Comparison of ENCODE assay signal across 8 mouse cellular contexts in genomic region chr12:85662896-85663295, GRCm38 (mm10). TPM values are rescaled to one million over a fixed set of nuclear protein-coding genes. Genes with fewer than 3 reads are reported as not detected.
DNase-seq lines count a peak whose midpoint lies in the region; ATAC-seq and TF ChIP-seq lines count a peak whose summit lies in the region.

No protein-coding gene starts in this region.

- no peak overlapping the region for H3K9ac ChIP-seq in heart, postnatal 0 days (replicated peaks; ENCODE audit: low read depth, low read length)
- no peak overlapping the region for H3K9ac ChIP-seq in lung, embryonic 14.5 days

- peak; percentile 31 to 63 for DNase-seq in CD8-positive naive resting alpha-beta T cell, adult 2 months (ENCODE audit: low read depth in 2 of 2, low spot score in 2 of 2)
- DNase-seq in adrenal gland, adult 8-10 months = peak; percentile 49
- peak; percentile 63 for DNase-seq in embryo, embryonic 11.5 days (ENCODE audit: low read depth, low spot score)
- peak; percentile 74 for DNase-seq in heart, postnatal 0 days (ENCODE audit: low spot score)
- peak; percentile 88 to 90 for DNase-seq in kidney, postnatal 4 days
- DNase-seq in lung, embryonic 14.5 days = peak; percentile 95
- peak; percentile 68 for DNase-seq in thymus, postnatal 0 days (ENCODE audit: low spot score)

- no peaks in the 10 kb centered on the region for H3K27me3 ChIP-seq in heart, postnatal 0 days (ENCODE audit: control insufficient read depth, insufficient read depth, low read length)
- no peaks in the 10 kb centered on the region for H3K27me3 ChIP-seq in lung, embryonic 14.5 days (ENCODE audit: insufficient read depth, low read length)

- WGBS in heart, postnatal 0 days = 8% methylated on average over 9 of the region's 9 CpGs
- 11% methylated on average over 9 of the region's 9 CpGs for WGBS in lung, embryonic 14.5 days
- 3% methylated on average over 9 of the region's 9 CpGs for WGBS in olfactory bulb, adult 2 months

- peak; percentile 87 for TF ChIP-seq CTCF in heart, postnatal 0 days (IDR thresholded peaks at IDR 0.05; ENCODE audit: low read depth)
- TF ChIP-seq CTCF in lung, embryonic 14.5 days (IDR thresholded peaks at IDR 0.05; ENCODE audit: low read depth) = peak; percentile 84
- 0 out of 2 replicates have a peak, but pooled peaks have one; percentile 29 for TF ChIP-seq CTCF in olfactory bulb, adult 2 months (IDR thresholded peaks at IDR 0.05; ENCODE audit: insufficient read depth, low read depth, low read length)

- no peak for TF ChIP-seq EP300 in heart, postnatal 0 days (IDR thresholded peaks at IDR 0.05; ENCODE audit: low read depth)

- H3K4me2 ChIP-seq in heart, postnatal 0 days (ENCODE audit: low read depth, low read length) = no peak overlapping the region
- no peak overlapping the region for H3K4me2 ChIP-seq in lung, embryonic 14.5 days

- no peak overlapping the region for H3K4me3 ChIP-seq in heart, postnatal 0 days (ENCODE audit: low read depth, low read length)
- no peak overlapping the region for H3K4me3 ChIP-seq in lung, embryonic 14.5 days (ENCODE audit: low read depth, low read length)
- no peak overlapping the region for H3K4me3 ChIP-seq in olfactory bulb, adult 2 months (ENCODE audit: insufficient read depth, low read depth, low read length)

- TF ChIP-seq POLR2A in olfactory bulb, adult 2 months (IDR thresholded peaks at IDR 0.05; ENCODE audit: insufficient read depth, low read depth, low read length) = no peak

- 0 out of 2 replicates have a peak, but pooled peaks cover 5% of the 10 kb centered on the region for H3K4me1 ChIP-seq in heart, postnatal 0 days (ENCODE audit: control insufficient read depth, insufficient read depth)
- H3K4me1 ChIP-seq in lung, embryonic 14.5 days (ENCODE audit: insufficient read depth) = no peaks in the 10 kb centered on the region
- no peaks in the 10 kb centered on the region for H3K4me1 ChIP-seq in olfactory bulb, adult 2 months (ENCODE audit: control insufficient read depth, insufficient read depth, low read length)

- no peaks in the 10 kb centered on the region for H3K9me3 ChIP-seq in heart, postnatal 0 days (replicated peaks; ENCODE audit: control insufficient read depth, low read length)
- H3K9me3 ChIP-seq in lung, embryonic 14.5 days (ENCODE audit: low read depth, low read length) = no peaks in the 10 kb centered on the region

- H3K27ac ChIP-seq in heart, postnatal 0 days (ENCODE audit: low read depth) = no peak overlapping the region
- no peak overlapping the region for H3K27ac ChIP-seq in lung, embryonic 14.5 days (ENCODE audit: low read depth)
- H3K27ac ChIP-seq in olfactory bulb, adult 2 months (ENCODE audit: insufficient read depth, low read depth, low read length) = no peak overlapping the region

- 0 out of 2 replicates have a peak, but pooled peaks have one; percentile 38 for ATAC-seq in heart, postnatal 0 days (ENCODE audit: insufficient read depth, low read depth)
- peak; percentile 54; the same call in 1 of the 2 replicates for ATAC-seq in lung, embryonic 14.5 days (ENCODE audit: insufficient read depth)

- H3K36me3 ChIP-seq in heart, postnatal 0 days (replicated peaks; ENCODE audit: control insufficient read depth, insufficient read depth, low read length) = no peaks in the 10 kb centered on the region
- H3K36me3 ChIP-seq in lung, embryonic 14.5 days (ENCODE audit: insufficient read depth) = no peaks in the 10 kb centered on the region

RNA-seq across cellular contexts. Expression of gene Batf, which starts 23.6 kb away (rescaled TPM):
- total RNA-seq in adrenal gland, adult 8-10 months (2022) = 1 to 10 TPM in 2 of 4 experiments, under 1 TPM in 2; 0.38 to 2.4 (median 1.1) TPM
- total RNA-seq in heart, postnatal 0 days (2014; rRNA removed; ENCODE audit: low replicate concordance) = 1.4 and 3.2 TPM in 2 replicates
- 2.1 and 2.6 TPM in 2 replicates for polyA plus RNA-seq in heart, postnatal 0 days (2015; fragmentation: Nextera tagmentation; extraction: Ambion mirVana)
- polyA plus RNA-seq in lung, embryonic 14.5 days (2014; fragmentation: Nextera tagmentation; extraction: Ambion mirVana) = 2.5 and 2.7 TPM in 2 replicates
- polyA plus RNA-seq in olfactory bulb, adult 2 months (2012; ENCODE audit: insufficient read depth, insufficient read length, low replicate concordance, missing spikeins) = not detected in 2 replicates
- polyA plus RNA-seq in thymus, postnatal 0 days (2015; fragmentation: Nextera tagmentation; extraction: Ambion mirVana) = 16.9 and 18.2 TPM in 2 replicates

Comparison
In these comparisons a context has a peak if more than half of its experiments do, and no peak if none do; other contexts are left out.
1. CTCF ChIP-seq: peak in every context shown above with its lines; median percentile 87 in heart, postnatal 0 days; 84 in lung, embryonic 14.5 days; 29 in olfactory bulb, adult 2 months.